Mouse (Mus musculus) midbrain, embryonic 14.5 days (tissue): ENCODE measurements at regions not wholly inside any gene's neighbourhood (a gene's known extent, or its start where the extent isn't known, plus 50 kb on each side); places are given as distances from the start of the nearest gene placed in this dataset.

Experiments used
- ATAC-seq: fragments of 200-750 bp; cut with Nextera tagmentation; 2 replicates; pipeline ENCODE4 v1.8.0; 2017; ENCODE audit warnings: moderate number of reproducible peaks, moderate library complexity; ENCODE audit not compliant: low FRiP score, low TSS enrichment
- DNase-seq: peaks from one replicate; pipeline ENCODE4 v3.0.0-alpha.2; 2015
- H3K27ac ChIP-seq: fragments of 300-500 bp; sonication (generic); replicated peaks from 2 replicates; pipeline ENCODE4 v1.5.1; 2014; ENCODE audit warnings: mild to moderate bottlenecking, low read depth, low read length, moderate library complexity
- H3K27me3 ChIP-seq: fragments of 300-500 bp; sonication (generic); 2 replicates; pipeline ENCODE4 v1.6.1; 2014; ENCODE audit warnings: low read length, control low read depth, mixed read lengths; ENCODE audit not compliant: control insufficient read depth, insufficient read depth
- H3K36me3 ChIP-seq: fragments of 300-500 bp; sonication (generic); 2 replicates; pipeline ENCODE4 v1.6.1; 2014; ENCODE audit warnings: low read length, control low read depth; ENCODE audit not compliant: control insufficient read depth, insufficient read depth
- H3K4me1 ChIP-seq: fragments of 300-500 bp; sonication (generic); 2 replicates; pipeline ENCODE4 v1.6.1; 2014; ENCODE audit warnings: mild to moderate bottlenecking, antibody characterized with exemption, low read length, control low read depth; ENCODE audit not compliant: control insufficient read depth, insufficient read depth
- H3K4me2 ChIP-seq: fragments of 300-500 bp; sonication (generic); 2 replicates; pipeline ENCODE4 v1.6.1; 2014; ENCODE audit warnings: mild to moderate bottlenecking, low read length, moderate library complexity
- H3K4me3 ChIP-seq: fragments of 300-500 bp; sonication (generic); replicated peaks from 2 replicates; pipeline ENCODE4 v1.5.1; 2014; ENCODE audit warnings: low read depth, low read length
- H3K9ac ChIP-seq: fragments of 300-500 bp; sonication (generic); replicated peaks from 2 replicates; pipeline ENCODE4 v1.6.1; 2014; ENCODE audit warnings: mild to moderate bottlenecking, low read length, moderate library complexity
- H3K9me3 ChIP-seq: fragments of 300-500 bp; sonication (generic); 2 replicates; pipeline ENCODE4 v1.6.1; 2016; ENCODE audit warnings: low read length, control low read depth, mixed read lengths; ENCODE audit not compliant: control insufficient read depth
- WGBS: fragments of 180-500 bp; shearing (Covaris S2); extraction: QIAGEN DNeasy Blood & Tissue Kit; methylation state at CpG from one replicate; pipeline ENCODE4 v1.1.7; 2014; 5-methylcytosine and 5-hydroxymethylcytosine counted together

- no peaks in the 10 kb centered on the region for H3K9me3 ChIP-seq
- no peak overlapping the region for H3K9ac ChIP-seq
- H3K4me3 ChIP-seq = no peak overlapping the region
- no peak overlapping the region for H3K4me2 ChIP-seq
- WGBS = 97% methylated on average over 3 of the region's 3 CpGs
- no peak for ATAC-seq
- no peaks in the 10 kb centered on the region for H3K27me3 ChIP-seq
- H3K4me1 ChIP-seq = 0 out of 2 replicates have a peak, but pooled peaks cover 2% of the 10 kb centered on the region
- DNase-seq = no peak
- H3K36me3 ChIP-seq = no peaks in the 10 kb centered on the region
- H3K27ac ChIP-seq = no peak overlapping the region
Observed at GRCm38 (mm10) chr9:41558456-41558855, 397.0 kb upstream of the Ubash3b start.

GRCm38 (mm10) chr9:41556888-41557287, 395.4 kb upstream of the Ubash3b start:
- no peak for ATAC-seq
- Histone ChIP-seq H3K9me3 (no peaks in the 10 kb centered on the region), H3K27me3 (no peaks in the 10 kb centered on the region), H3K36me3 (no peaks in the 10 kb centered on the region), H3K4me2 (no peak overlapping the region), H3K4me1 (0 out of 2 replicates have a peak, but pooled peaks cover 2% of the 10 kb centered on the region), H3K9ac (no peak overlapping the region), H3K27ac (no peak overlapping the region), H3K4me3 (no peak overlapping the region)
- no peak for DNase-seq
- WGBS = 94% methylated on average over 4 of the region's 4 CpGs

- WGBS = 91% methylated on average over 1 of the region's 1 CpGs
- no peaks in the 10 kb centered on the region for H3K27me3 ChIP-seq
- no peak overlapping the region for H3K4me3 ChIP-seq
- no peak overlapping the region for H3K4me2 ChIP-seq
- ATAC-seq = no peak
- H3K4me1 ChIP-seq = no peaks in the 10 kb centered on the region
- H3K36me3 ChIP-seq = no peaks in the 10 kb centered on the region
- no peaks in the 10 kb centered on the region for H3K9me3 ChIP-seq
- no peak overlapping the region for H3K27ac ChIP-seq
- no peak for DNase-seq
- H3K9ac ChIP-seq = no peak overlapping the region
Observed at GRCm38 (mm10) chr9:41545776-41546175, 384.3 kb upstream of the Ubash3b start.

GRCm38 (mm10) chr9:41542511-41542910, 381.0 kb upstream of the Ubash3b start:
- DNase-seq (no peak), ATAC-seq (no peak)
- Histone ChIP-seq H3K27me3 (no peaks in the 10 kb centered on the region), H3K4me1 (no peaks in the 10 kb centered on the region), H3K36me3 (no peaks in the 10 kb centered on the region), H3K9me3 (no peaks in the 10 kb centered on the region), H3K9ac (no peak overlapping the region), H3K4me3 (no peak overlapping the region), H3K4me2 (no peak overlapping the region), H3K27ac (no peak overlapping the region)
- 94% methylated on average over 5 of the region's 5 CpGs for WGBS

GRCm38 (mm10) chr9:41541327-41541726, 379.8 kb upstream of the Ubash3b start:
- no peak overlapping the region for H3K4me3 ChIP-seq
- no peaks in the 10 kb centered on the region for H3K4me1 ChIP-seq
- no peaks in the 10 kb centered on the region for H3K9me3 ChIP-seq
- H3K27ac ChIP-seq = peak overlapping the region; percentile 65
- no peak overlapping the region for H3K9ac ChIP-seq
- H3K27me3 ChIP-seq = no peaks in the 10 kb centered on the region
- no peak for ATAC-seq
- no peaks in the 10 kb centered on the region for H3K36me3 ChIP-seq
- H3K4me2 ChIP-seq = no peak overlapping the region
- WGBS = 74% methylated on average over 6 of the region's 6 CpGs
- no peak for DNase-seq

- Histone ChIP-seq H3K9me3 (no peaks in the 10 kb centered on the region), H3K9ac (no peak overlapping the region), H3K27ac (no peak overlapping the region), H3K4me3 (no peak overlapping the region), H3K4me1 (0 out of 2 replicates have a peak, but pooled peaks cover 6% of the 10 kb centered on the region), H3K4me2 (no peak overlapping the region), H3K36me3 (no peaks in the 10 kb centered on the region), H3K27me3 (no peaks in the 10 kb centered on the region)
- WGBS = 80% methylated on average over 3 of the region's 3 CpGs
- DNase-seq (no peak), ATAC-seq (no peak)
Observed at GRCm38 (mm10) chr9:41532786-41533185, 371.3 kb upstream of the Ubash3b start.

- ATAC-seq (no peak), DNase-seq (no peak)
- Histone ChIP-seq H3K9ac (no peak overlapping the region), H3K4me1 (0 out of 2 replicates have a peak, but pooled peaks cover 6% of the 10 kb centered on the region), H3K27me3 (no peaks in the 10 kb centered on the region), H3K27ac (no peak overlapping the region), H3K4me2 (no peak overlapping the region), H3K36me3 (no peaks in the 10 kb centered on the region), H3K9me3 (no peaks in the 10 kb centered on the region), H3K4me3 (no peak overlapping the region)
- WGBS = 86% methylated on average over 7 of the region's 7 CpGs
Observed at GRCm38 (mm10) chr9:41532290-41532689, 370.8 kb upstream of the Ubash3b start.

GRCm38 (mm10) chr9:41531596-41531995, 370.1 kb upstream of the Ubash3b start:
- no peak overlapping the region for H3K4me3 ChIP-seq
- H3K27me3 ChIP-seq = no peaks in the 10 kb centered on the region
- H3K4me2 ChIP-seq = no peak overlapping the region
- H3K4me1 ChIP-seq = peaks cover 9% of the 10 kb centered on the region
- DNase-seq (no peak), ATAC-seq (no peak)
- WGBS = 78% methylated on average over 6 of the region's 6 CpGs
- no peak overlapping the region for H3K27ac ChIP-seq
- H3K36me3 ChIP-seq = no peaks in the 10 kb centered on the region
- no peak overlapping the region for H3K9ac ChIP-seq
- H3K9me3 ChIP-seq = no peaks in the 10 kb centered on the region

GRCm38 (mm10) chr9:41526126-41526525, 364.6 kb upstream of the Ubash3b start:
- ATAC-seq (no peak), DNase-seq (peak; percentile 48)
- H3K9me3 ChIP-seq = no peaks in the 10 kb centered on the region
- H3K4me1 ChIP-seq = peaks cover 29% of the 10 kb centered on the region
- no peak overlapping the region for H3K4me2 ChIP-seq
- H3K4me3 ChIP-seq = no peak overlapping the region
- 21% methylated on average over 8 of the region's 8 CpGs for WGBS
- H3K36me3 ChIP-seq = no peaks in the 10 kb centered on the region
- no peaks in the 10 kb centered on the region for H3K27me3 ChIP-seq
- H3K27ac ChIP-seq = peak overlapping the region; percentile 80
- H3K9ac ChIP-seq = no peak overlapping the region
